In the genomic region with DNA sequence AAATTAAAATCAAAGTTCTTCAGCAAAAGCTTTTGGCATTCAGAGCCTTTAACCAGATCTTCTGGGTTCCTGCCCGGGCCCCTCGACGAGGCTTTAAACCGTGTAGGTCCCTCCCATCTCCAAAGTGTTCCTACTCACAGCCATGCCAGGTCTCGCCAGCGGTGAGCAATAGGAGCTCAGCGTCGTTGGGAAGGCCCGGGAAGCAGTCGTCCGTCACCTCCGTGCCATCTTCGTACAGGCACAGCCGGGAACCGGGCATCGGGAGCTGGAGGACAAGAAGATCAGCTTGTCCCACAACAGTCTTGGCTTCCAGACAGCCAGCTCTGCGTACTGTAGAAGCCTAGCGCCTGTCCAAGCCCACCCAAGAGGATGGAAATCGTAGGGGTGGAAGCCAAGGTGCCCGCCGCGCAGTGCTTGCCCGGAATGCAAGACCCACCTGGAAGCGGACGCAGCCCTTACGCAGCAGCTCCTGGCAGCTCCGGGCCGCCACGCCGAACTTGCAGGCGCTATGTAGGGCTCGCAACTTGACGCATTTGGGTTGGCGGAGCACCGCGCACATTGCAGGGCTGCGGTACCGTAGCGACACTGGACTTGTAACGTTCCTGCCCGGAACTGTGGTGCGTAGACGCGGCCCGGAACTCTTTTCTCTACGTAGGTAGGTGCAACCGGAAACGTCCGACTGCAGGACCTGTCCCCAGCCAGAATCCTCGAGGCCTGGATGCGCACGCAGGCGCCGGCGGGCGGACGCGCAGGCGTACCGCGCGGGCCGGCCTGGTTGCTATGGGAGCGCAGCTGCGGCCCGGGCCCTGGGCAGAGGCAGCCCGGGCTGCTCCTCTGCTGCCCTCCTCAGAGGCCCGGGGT, we compare ENCODE assay signal across 8 mouse cellular contexts. TPM values are rescaled to one million over a fixed set of nuclear protein-coding genes. Genes with fewer than 3 reads are reported as not detected.
DNase-seq lines count a peak whose midpoint lies in the region; ATAC-seq lines count a peak whose summit lies in the region.

Gene Dffb, minus strand, starts transcription at position 696 of the 861 bp plus-strand sequence.
Gene Cep104, plus strand, starts transcription at position 764 of the 861 bp plus-strand sequence.

- H3K4me1 ChIP-seq in heart, embryonic 13.5 days: peaks cover 28% of the 10 kb centered on the region
- H3K4me1 ChIP-seq in liver, embryonic 12.5 days: peaks cover 40% of the 10 kb centered on the region
- peaks cover 13% of the 10 kb centered on the region for H3K4me1 ChIP-seq in stomach, embryonic 15.5 days

- H3K27ac ChIP-seq in heart, embryonic 13.5 days (replicated peaks): peak within 1 kb of the TSS; percentile 69
- H3K27ac ChIP-seq in liver, embryonic 12.5 days: peak within 1 kb of the TSS; percentile 67
- peak within 1 kb of the TSS; percentile 51; the same call in 1 of the 2 replicates for H3K27ac ChIP-seq in stomach, embryonic 15.5 days

- H3K4me2 ChIP-seq in heart, embryonic 13.5 days: peak within 1 kb of the TSS; percentile 90
- H3K4me2 ChIP-seq in liver, embryonic 12.5 days: peak within 1 kb of the TSS; percentile 95
- H3K4me2 ChIP-seq in stomach, embryonic 15.5 days: peak within 1 kb of the TSS; percentile 94

- peak within 1 kb of the TSS; percentile 94 for H3K9ac ChIP-seq in heart, embryonic 13.5 days
- peak within 1 kb of the TSS; percentile 90 for H3K9ac ChIP-seq in liver, embryonic 12.5 days
- peak within 1 kb of the TSS; percentile 85 for H3K9ac ChIP-seq in stomach, embryonic 15.5 days

- no peaks in the 10 kb centered on the region for H3K27me3 ChIP-seq in heart, embryonic 13.5 days (replicated peaks)
- no peaks in the 10 kb centered on the region for H3K27me3 ChIP-seq in liver, embryonic 12.5 days (replicated peaks)
- no peaks in the 10 kb centered on the region for H3K27me3 ChIP-seq in stomach, embryonic 15.5 days (replicated peaks)

- peaks cover 33% of the 10 kb centered on the region for H3K36me3 ChIP-seq in heart, embryonic 13.5 days
- peaks cover 38% of the 10 kb centered on the region for H3K36me3 ChIP-seq in liver, embryonic 12.5 days
- peaks cover 8% of the 10 kb centered on the region for H3K36me3 ChIP-seq in stomach, embryonic 15.5 days

- H3K9me3 ChIP-seq in heart, embryonic 13.5 days: no peaks in the 10 kb centered on the region
- H3K9me3 ChIP-seq in liver, embryonic 12.5 days (replicated peaks): no peaks in the 10 kb centered on the region
- H3K9me3 ChIP-seq in stomach, embryonic 15.5 days: no peaks in the 10 kb centered on the region

- peak within 1 kb of the TSS; percentile 99 for H3K4me3 ChIP-seq in heart, embryonic 13.5 days
- H3K4me3 ChIP-seq in liver, embryonic 12.5 days: peak within 1 kb of the TSS; percentile 83
- H3K4me3 ChIP-seq in stomach, embryonic 15.5 days (replicated peaks): peak within 1 kb of the TSS; percentile 98

- DNase-seq in CD4-positive helper T cell, adult 2 months (ENCODE audit: low read depth, low spot score): peak; percentile 92
- DNase-seq in brain, embryonic 18.5 days (ENCODE audit: low read depth, low spot score): peak; percentile 85
- peak; percentile 97 for DNase-seq in kidney, postnatal 10 days
- DNase-seq in natural killer cell, adult 2 months (ENCODE audit: low spot score in 2 of 2): peak; percentile 88 to 90

- peak; percentile 94 for ATAC-seq in erythroid progenitor cell, adult 5-6 weeks (replicated peaks; ENCODE audit: low FRiP score, poor library complexity, severe bottlenecking)
- peak; percentile 91 for ATAC-seq in heart, embryonic 13.5 days (ENCODE audit: extremely low read depth, insufficient number of reproducible peaks, low FRiP score, low TSS enrichment)
- peak; percentile 96 for ATAC-seq in liver, embryonic 12.5 days
- ATAC-seq in stomach, embryonic 15.5 days (ENCODE audit: insufficient read depth, low FRiP score, low read depth): peak; percentile 98

- 1% methylated on average over 68 of the region's 68 CpGs for WGBS in heart, embryonic 13.5 days
- 2% methylated on average over 68 of the region's 68 CpGs for WGBS in liver, embryonic 12.5 days (ENCODE audit: insufficient replicate concordance)
- under 1% methylated on average over 68 of the region's 68 CpGs for WGBS in stomach, embryonic 15.5 days

RNA-seq across cellular contexts. Expression of gene Dffb, which starts in this region (rescaled TPM):
- 5.0 and 10.8 TPM in 2 replicates for total RNA-seq in erythroid progenitor cell, adult 5-6 weeks (2015; ENCODE audit: low replicate concordance)
- total RNA-seq in erythroid progenitor cell, adult 5-6 weeks (2017; ENCODE audit: low replicate concordance): 3.3 and 7.1 TPM in 2 replicates
- polyA plus RNA-seq in heart, embryonic 13.5 days (2015; fragmentation: Nextera tagmentation; extraction: Ambion mirVana): 7.6 and 9.1 TPM in 2 replicates
- polyA plus RNA-seq in liver, embryonic 12.5 days (2016; fragmentation: Nextera tagmentation; extraction: Ambion mirVana): 11.6 and 12.4 TPM in 2 replicates
- polyA plus RNA-seq in stomach, embryonic 15.5 days (2015; fragmentation: Nextera tagmentation; extraction: Ambion mirVana): 11.5 and 13.8 TPM in 2 replicates

RNA-seq across cellular contexts. Expression of gene Cep104, which starts in this region (rescaled TPM):
- 5.0 and 7.9 TPM in 2 replicates for total RNA-seq in erythroid progenitor cell, adult 5-6 weeks (2015; ENCODE audit: low replicate concordance)
- total RNA-seq in erythroid progenitor cell, adult 5-6 weeks (2017; ENCODE audit: low replicate concordance): 11.6 and 13.8 TPM in 2 replicates
- polyA plus RNA-seq in heart, embryonic 13.5 days (2015; fragmentation: Nextera tagmentation; extraction: Ambion mirVana): 12.9 TPM in 2 replicates
- polyA plus RNA-seq in liver, embryonic 12.5 days (2016; fragmentation: Nextera tagmentation; extraction: Ambion mirVana): 11.9 and 12.0 TPM in 2 replicates
- 14.1 and 15.8 TPM in 2 replicates for polyA plus RNA-seq in stomach, embryonic 15.5 days (2015; fragmentation: Nextera tagmentation; extraction: Ambion mirVana)

Comparison
In these comparisons a context has a peak if more than half of its experiments do, and no peak if none do; other contexts are left out.
1. Peak in every context shown above with its lines: DNase-seq, ATAC-seq, H3K4me3 ChIP-seq and H3K27ac ChIP-seq.